Mouse (Mus musculus): ENCODE data around the gene Sema4c. TPM values are rescaled to one million over a fixed set of nuclear protein-coding genes. Genes with fewer than 3 reads are reported as not detected.

Gene Sema4c
- polyA plus RNA-seq, 1 experiment from 2014 or later = 19.1 TPM

DNA sequence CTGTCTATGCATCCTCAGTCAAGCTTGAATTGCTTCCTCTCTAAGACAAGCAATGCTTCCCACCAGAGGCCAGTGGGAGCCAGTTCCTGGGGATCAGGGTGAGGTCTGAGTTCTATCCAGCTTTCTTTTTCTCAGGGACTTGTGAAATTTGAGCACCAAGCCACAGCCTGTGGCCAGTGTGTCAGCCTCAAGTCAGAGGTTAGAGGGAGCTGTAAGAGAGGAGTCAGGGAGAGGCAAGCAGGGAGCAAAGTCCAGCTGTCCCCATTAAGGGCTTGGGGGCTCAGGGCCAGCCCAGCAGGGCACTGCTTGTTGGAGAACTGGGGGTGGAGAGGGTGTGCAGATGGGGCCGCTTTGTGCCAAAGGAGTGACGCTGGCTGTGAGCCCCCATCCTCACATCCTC is 5.0 kb upstream of the Sema4c start:
- no peak overlapping the region for H3K4me3 ChIP-seq (ENCODE audit: low read length)
- H3K9me3 ChIP-seq (ENCODE audit: control insufficient read depth, low read length) = no peaks in the 10 kb centered on the region
- H3K27ac ChIP-seq (ENCODE audit: low read depth, low read length) = no peak overlapping the region
- ATAC-seq = no peak
- no peaks in the 10 kb centered on the region for H3K27me3 ChIP-seq (replicated peaks; ENCODE audit: control insufficient read depth, insufficient read depth, low read length)
- no peaks in the 10 kb centered on the region for H3K36me3 ChIP-seq (ENCODE audit: control insufficient read depth, insufficient read depth, low read length)
- H3K4me2 ChIP-seq (ENCODE audit: low read length) = no peak overlapping the region
- H3K9ac ChIP-seq (ENCODE audit: low read depth, low read length) = no peak overlapping the region
- WGBS = 75% methylated on average over 2 of the region's 2 CpGs
- H3K4me1 ChIP-seq (ENCODE audit: control insufficient read depth, insufficient read depth, low read depth, low read length) = peaks cover 10% of the 10 kb centered on the region

GRCm38 (mm10) chr1:36562388-36562787 is 4.2 kb upstream of the Sema4c start:
- Histone ChIP-seq H3K4me2 (ENCODE audit: low read length) (no peak overlapping the region), H3K4me1 (ENCODE audit: control insufficient read depth, insufficient read depth, low read depth, low read length) (peaks cover 10% of the 10 kb centered on the region), H3K36me3 (ENCODE audit: control insufficient read depth, insufficient read depth, low read length) (no peaks in the 10 kb centered on the region), H3K4me3 (ENCODE audit: low read length) (no peak overlapping the region), H3K9ac (ENCODE audit: low read depth, low read length) (no peak overlapping the region), H3K27ac (ENCODE audit: low read depth, low read length) (no peak overlapping the region), H3K9me3 (ENCODE audit: control insufficient read depth, low read length) (no peaks in the 10 kb centered on the region), H3K27me3 (replicated peaks; ENCODE audit: control insufficient read depth, insufficient read depth, low read length) (no peaks in the 10 kb centered on the region)
- 77% methylated on average over 4 of the region's 4 CpGs for WGBS
- ATAC-seq = no peak

DNA sequence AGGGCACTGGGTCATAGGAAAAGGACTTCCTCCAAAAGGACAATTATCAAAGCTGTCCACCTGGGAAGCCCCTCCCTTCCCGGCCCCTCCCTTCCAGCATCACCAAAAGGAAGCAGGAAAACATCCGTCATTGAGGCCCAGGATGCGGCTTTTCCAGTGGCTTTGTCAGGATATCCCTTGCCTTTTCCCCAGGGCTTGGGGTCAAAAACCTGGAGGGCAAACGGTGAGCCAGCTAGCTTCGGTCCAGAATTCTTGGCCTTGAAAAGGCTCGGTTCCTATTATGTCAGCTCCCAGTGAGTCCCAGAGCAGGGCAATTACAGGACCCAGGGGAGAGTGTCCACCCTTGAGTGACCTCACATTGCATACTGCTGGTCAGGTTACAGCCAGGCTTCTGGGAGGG is 2.8 kb upstream of the Sema4c start:
- Histone ChIP-seq H3K4me3 (ENCODE audit: low read length) (no peak overlapping the region), H3K4me2 (ENCODE audit: low read length) (no peak overlapping the region), H3K9me3 (ENCODE audit: control insufficient read depth, low read length) (no peaks in the 10 kb centered on the region), H3K4me1 (ENCODE audit: control insufficient read depth, insufficient read depth, low read depth, low read length) (peaks cover 10% of the 10 kb centered on the region), H3K9ac (ENCODE audit: low read depth, low read length) (no peak overlapping the region), H3K27me3 (replicated peaks; ENCODE audit: control insufficient read depth, insufficient read depth, low read length) (no peaks in the 10 kb centered on the region), H3K27ac (ENCODE audit: low read depth, low read length) (no peak overlapping the region), H3K36me3 (ENCODE audit: control insufficient read depth, insufficient read depth, low read length) (no peaks in the 10 kb centered on the region)
- no peak for ATAC-seq
- 64% methylated on average over 6 of the region's 6 CpGs for WGBS

- ATAC-seq = no peak
- H3K9ac ChIP-seq (ENCODE audit: low read depth, low read length) = no peak overlapping the region
- no peak overlapping the region for H3K27ac ChIP-seq (ENCODE audit: low read depth, low read length)
- no peaks in the 10 kb centered on the region for H3K9me3 ChIP-seq (ENCODE audit: control insufficient read depth, low read length)
- WGBS = 75% methylated on average over 5 of the region's 5 CpGs
- no peak overlapping the region for H3K4me3 ChIP-seq (ENCODE audit: low read length)
- H3K27me3 ChIP-seq (replicated peaks; ENCODE audit: control insufficient read depth, insufficient read depth, low read length) = no peaks in the 10 kb centered on the region
- H3K36me3 ChIP-seq (ENCODE audit: control insufficient read depth, insufficient read depth, low read length) = no peaks in the 10 kb centered on the region
- no peak overlapping the region for H3K4me2 ChIP-seq (ENCODE audit: low read length)
- peaks cover 20% of the 10 kb centered on the region for H3K4me1 ChIP-seq (ENCODE audit: control insufficient read depth, insufficient read depth, low read depth, low read length)
Measured at GRCm38 (mm10) chr1:36559888-36560287, 1.7 kb upstream of the Sema4c start.

- H3K9ac ChIP-seq (ENCODE audit: low read depth, low read length) = no peak overlapping the region; the same call in 1 of the 2 replicates
- 9% methylated on average over 4 of the region's 4 CpGs for WGBS
- H3K4me1 ChIP-seq (ENCODE audit: control insufficient read depth, insufficient read depth, low read depth, low read length) = peaks cover 26% of the 10 kb centered on the region
- no peaks in the 10 kb centered on the region for H3K9me3 ChIP-seq (ENCODE audit: control insufficient read depth, low read length)
- ATAC-seq = no peak
- no peaks in the 10 kb centered on the region for H3K36me3 ChIP-seq (ENCODE audit: control insufficient read depth, insufficient read depth, low read length)
- H3K27ac ChIP-seq (ENCODE audit: low read depth, low read length) = no peak overlapping the region
- no peaks in the 10 kb centered on the region for H3K27me3 ChIP-seq (replicated peaks; ENCODE audit: control insufficient read depth, insufficient read depth, low read length)
- no peak overlapping the region for H3K4me2 ChIP-seq (ENCODE audit: low read length)
- H3K4me3 ChIP-seq (ENCODE audit: low read length) = no peak overlapping the region
Measured at GRCm38 (mm10) chr1:36559256-36559655, 1.1 kb upstream of the Sema4c start.

DNA sequence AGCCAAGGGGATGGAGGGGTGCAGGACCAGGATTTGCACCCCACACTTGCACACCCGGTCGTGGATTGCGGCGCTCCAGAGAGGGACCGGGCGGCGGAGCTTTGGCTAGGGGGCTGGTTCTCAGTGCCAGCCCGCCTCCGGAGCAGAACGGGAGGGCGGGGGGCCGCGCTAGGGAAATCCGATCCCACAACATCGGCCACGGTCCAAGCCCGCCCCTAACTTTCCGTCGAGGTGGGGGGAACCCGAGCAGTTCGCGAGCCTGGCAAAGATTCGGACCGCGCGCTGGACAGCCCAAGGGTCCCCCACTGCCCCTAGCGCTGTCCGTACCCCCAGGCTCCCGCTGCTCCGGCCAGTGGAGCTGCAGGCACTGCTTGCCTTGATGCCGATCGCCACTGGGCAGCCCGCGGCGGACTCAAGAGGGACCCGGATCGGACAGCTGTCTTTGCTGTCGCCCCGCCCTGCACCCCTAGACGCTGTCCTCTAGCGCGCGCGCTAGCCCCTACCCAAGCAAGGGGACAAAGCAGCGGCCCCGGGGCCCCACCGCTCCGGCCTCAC is 615 bp downstream of the Sema4c start:
- WGBS = 0% methylated on average over 38 of the region's 48 CpGs
- Histone ChIP-seq H3K9me3 (ENCODE audit: control insufficient read depth, low read length) (no peaks in the 10 kb centered on the region), H3K9ac (ENCODE audit: low read depth, low read length) (peak overlapping the region; percentile 95), H3K4me3 (ENCODE audit: low read length) (peak overlapping the region; percentile 84), H3K27ac (ENCODE audit: low read depth, low read length) (peak overlapping the region; percentile 96), H3K27me3 (replicated peaks; ENCODE audit: control insufficient read depth, insufficient read depth, low read length) (no peaks in the 10 kb centered on the region), H3K4me2 (ENCODE audit: low read length) (peak overlapping the region; percentile 87), H3K36me3 (ENCODE audit: control insufficient read depth, insufficient read depth, low read length) (peaks cover 12% of the 10 kb centered on the region), H3K4me1 (ENCODE audit: control insufficient read depth, insufficient read depth, low read depth, low read length) (peaks cover 28% of the 10 kb centered on the region)
- ATAC-seq = peak; percentile 70

- WGBS = under 1% methylated on average over 49 of the region's 52 CpGs
- Histone ChIP-seq H3K27me3 (replicated peaks; ENCODE audit: control insufficient read depth, insufficient read depth, low read length) (no peaks in the 10 kb centered on the region), H3K4me2 (ENCODE audit: low read length) (peak overlapping the region; percentile 87), H3K4me3 (ENCODE audit: low read length) (peak overlapping the region; percentile 84), H3K9me3 (ENCODE audit: control insufficient read depth, low read length) (no peaks in the 10 kb centered on the region), H3K4me1 (ENCODE audit: control insufficient read depth, insufficient read depth, low read depth, low read length) (peaks cover 28% of the 10 kb centered on the region), H3K27ac (ENCODE audit: low read depth, low read length) (peak overlapping the region; percentile 96), H3K9ac (ENCODE audit: low read depth, low read length) (peak overlapping the region; percentile 95), H3K36me3 (ENCODE audit: control insufficient read depth, insufficient read depth, low read length) (peaks cover 18% of the 10 kb centered on the region)
- peak; percentile 71 for ATAC-seq
Measured at GRCm38 (mm10) chr1:36556553-36557456, 1.3 kb downstream of the Sema4c start.

GRCm38 (mm10) chr1:36555798-36556395 is 2.3 kb downstream of the Sema4c start:
- ATAC-seq = no peak

More at GRCm38 (mm10) chr1:36555798-36556395, 2.3 kb downstream of the Sema4c start:
- H3K4me3 ChIP-seq (ENCODE audit: low read length) = peak overlapping the region; percentile 84
- peaks cover 27% of the 10 kb centered on the region for H3K36me3 ChIP-seq (ENCODE audit: control insufficient read depth, insufficient read depth, low read length)
- H3K27me3 ChIP-seq (replicated peaks; ENCODE audit: control insufficient read depth, insufficient read depth, low read length) = no peaks in the 10 kb centered on the region
- peak overlapping the region; percentile 95 for H3K9ac ChIP-seq (ENCODE audit: low read depth, low read length)
- peaks cover 28% of the 10 kb centered on the region for H3K4me1 ChIP-seq (ENCODE audit: control insufficient read depth, insufficient read depth, low read depth, low read length)
- peak overlapping the region; percentile 96 for H3K27ac ChIP-seq (ENCODE audit: low read depth, low read length)
- peak overlapping the region; percentile 87 for H3K4me2 ChIP-seq (ENCODE audit: low read length)
- no peaks in the 10 kb centered on the region for H3K9me3 ChIP-seq (ENCODE audit: control insufficient read depth, low read length)
- WGBS = 1% methylated on average over 8 of the region's 8 CpGs

All from hindbrain, embryonic 16.5 days (tissue).